Mouse (Mus musculus) cerebellum, postnatal 14 days (tissue): ENCODE results near the gene 4930572O03Rik.
A peak's percentile ranks its signal among the peaks of the same experiment; 100 is the strongest.
"Not testable (repeated sequence)": the region's sequence is repeated elsewhere in the genome, so short reads cannot be mapped to it uniquely, and the experiment has no call there.

ENCODE experiments used
- DNase-seq, 2 experiments: peaks; one replicate each; pipeline ENCODE4 v3.0.0; 2021; ENCODE audit warnings: mixed read lengths in 2 of 2

4930572O03Rik gene

GRCm38 (mm10) chr5:15616195-15616594 lies 40.7 kb downstream of the 4930572O03Rik start:
- not testable (repeated sequence) for DNase-seq

GRCm38 (mm10) chr5:15610695-15611094 lies 46.2 kb downstream of the 4930572O03Rik start:
- peak; percentile 5 for DNase-seq

- peak in 1 of 2 experiments; percentile 6 for DNase-seq
Measured at GRCm38 (mm10) chr5:15606677-15607076, 50.2 kb downstream of the 4930572O03Rik start.

GRCm38 (mm10) chr5:15603585-15603984 lies 53.3 kb downstream of the 4930572O03Rik start:
- not testable (repeated sequence) for DNase-seq

- not testable (repeated sequence) for DNase-seq
Measured at GRCm38 (mm10) chr5:15603008-15603407, 53.9 kb downstream of the 4930572O03Rik start.

GRCm38 (mm10) chr5:15602424-15602947 lies 54.4 kb downstream of the 4930572O03Rik start:
- DNase-seq = not testable (repeated sequence)
